Mouse (Mus musculus): ENCODE data around the gene Plekha3. TPM values are rescaled to one million over a fixed set of nuclear protein-coding genes. Genes with fewer than 3 reads are reported as not detected.

Gene Plekha3
- polyA plus RNA-seq, 2 experiments from 2014 or later: 10.7 to 13.1 TPM

GRCm38 (mm10) chr2:76676401-76677226 is 1.5 kb downstream of the Plekha3 start:
- no peak for ATAC-seq

GRCm38 (mm10) chr2:76682301-76682700 is 7.2 kb downstream of the Plekha3 start:
- ATAC-seq: no peak

GRCm38 (mm10) chr2:76686986-76687385 is 11.9 kb downstream of the Plekha3 start:
- no peak for ATAC-seq

GRCm38 (mm10) chr2:76687608-76688007 is 12.5 kb downstream of the Plekha3 start:
- no peak for ATAC-seq

GRCm38 (mm10) chr2:76688162-76688561 is 13.1 kb downstream of the Plekha3 start:
- ATAC-seq: no peak

GRCm38 (mm10) chr2:76690436-76691204 is 15.5 kb downstream of the Plekha3 start:
- ATAC-seq: no peak

- no peak for ATAC-seq
Observed at GRCm38 (mm10) chr2:76693765-76694164, 18.7 kb downstream of the Plekha3 start.

- no peak for ATAC-seq
Observed at GRCm38 (mm10) chr2:76695290-76695689, 20.2 kb downstream of the Plekha3 start.

- no peak for ATAC-seq
Observed at GRCm38 (mm10) chr2:76702188-76702587, 27.1 kb downstream of the Plekha3 start.

GRCm38 (mm10) chr2:76702751-76703150 is 27.7 kb downstream of the Plekha3 start:
- ATAC-seq: no peak

- ATAC-seq: no peak
Observed at GRCm38 (mm10) chr2:76705655-76706054, 30.6 kb downstream of the Plekha3 start.

- ATAC-seq: no peak
Observed at GRCm38 (mm10) chr2:76708512-76708911, 33.4 kb downstream of the Plekha3 start.

- no peak for ATAC-seq
Observed at GRCm38 (mm10) chr2:76714984-76715383, 39.9 kb downstream of the Plekha3 start.

- ATAC-seq: no peak
Observed at GRCm38 (mm10) chr2:76719650-76720049, 44.6 kb downstream of the Plekha3 start.

Other genes with a start within 250 kb of the Plekha3 start
- gene Prkra, start 27.3 kb upstream of the Plekha3 start, polyA plus RNA-seq (2017; shearing (Covaris generic)): 10 to 100 TPM in 1 of 2 experiments, 1 to 10 TPM in 1; 9.3 to 11.3 TPM
- gene Pjvk, start 26.8 kb upstream of the Plekha3 start, polyA plus RNA-seq (2017; shearing (Covaris generic)): not detected
- gene Fkbp7, start 2.2 kb upstream of the Plekha3 start, polyA plus RNA-seq (2017; shearing (Covaris generic)): 1 to 10 TPM; 4.8 to 5.9 TPM

Measured in CD4-positive, CD25-positive, alpha-beta regulatory T cell, adult 4 months (primary cell).